Mouse (Mus musculus) hindbrain, embryonic 11.5 days (tissue): ENCODE data around the gene Tomm6. TPM values are rescaled to one million over a fixed set of nuclear protein-coding genes. Genes with fewer than 3 reads are reported as not detected.
A peak's percentile ranks its signal among the peaks of the same experiment; 100 is the strongest.

ENCODE experiments used
- ATAC-seq: fragments of 200-750 bp; cut with Nextera tagmentation; 2 replicates; pipeline ENCODE4 v1.8.0; 2017; ENCODE audit warnings: mild to moderate bottlenecking, moderate TSS enrichment, moderate library complexity; ENCODE audit not compliant: low FRiP score
- DNase-seq: peaks from one replicate; pipeline ENCODE4 v3.0.0-alpha.2; 2015; ENCODE audit warnings: low spot score
- H3K27ac ChIP-seq: fragments of 300-500 bp; sonication (generic); 2 replicates; pipeline ENCODE4 v1.5.1; 2014; ENCODE audit warnings: mild to moderate bottlenecking, low read depth, low read length
- H3K27me3 ChIP-seq: fragments of 300-500 bp; sonication (generic); 2 replicates; pipeline ENCODE4 v1.6.1; 2014; ENCODE audit warnings: mild to moderate bottlenecking, low read length, moderate library complexity, mixed read lengths; ENCODE audit not compliant: control insufficient read depth, insufficient read depth
- H3K36me3 ChIP-seq: fragments of 300-500 bp; sonication (generic); 2 replicates; pipeline ENCODE4 v1.6.1; 2014; ENCODE audit warnings: mild to moderate bottlenecking, low read length, moderate library complexity, mixed read lengths; ENCODE audit not compliant: control insufficient read depth, insufficient read depth
- H3K4me1 ChIP-seq: fragments of 300-500 bp; sonication (generic); replicated peaks from 2 replicates; pipeline ENCODE4 v1.6.1; 2014; ENCODE audit warnings: low read length, mixed read lengths; ENCODE audit not compliant: control insufficient read depth, insufficient read depth
- H3K4me2 ChIP-seq: fragments of 300-500 bp; sonication (generic); replicated peaks from 2 replicates; pipeline ENCODE4 v1.6.1; 2014; ENCODE audit warnings: mild to moderate bottlenecking, low read depth, low read length
- H3K4me3 ChIP-seq: fragments of 300-500 bp; sonication (generic); 2 replicates; pipeline ENCODE4 v1.5.1; 2014; ENCODE audit warnings: low read depth, low read length
- H3K9ac ChIP-seq: fragments of 300-500 bp; sonication (generic); 2 replicates; pipeline ENCODE4 v1.6.1; 2014; ENCODE audit warnings: low read depth, low read length
- H3K9me3 ChIP-seq: fragments of 300-500 bp; sonication (generic); 2 replicates; pipeline ENCODE4 v1.6.1; 2016; ENCODE audit warnings: low read length; ENCODE audit not compliant: control insufficient read depth
- WGBS: fragments of 180-500 bp; shearing (Covaris S2); extraction: QIAGEN DNeasy Blood & Tissue Kit; methylation state at CpG from one replicate; pipeline ENCODE4 v1.1.7; 2014; 5-methylcytosine and 5-hydroxymethylcytosine counted together
- polyA plus RNA-seq: library from polyadenylated mRNA; unstranded; fragments of >200 nt; fragmentation: Nextera tagmentation; extraction: Ambion mirVana; gene quantifications from 2 replicates; pipeline ENCODE4 v1.2.1, GENCODE M21; 2014

Gene Tomm6
- polyA plus RNA-seq, 1 experiment from 2014 or later = 375 TPM

DNA sequence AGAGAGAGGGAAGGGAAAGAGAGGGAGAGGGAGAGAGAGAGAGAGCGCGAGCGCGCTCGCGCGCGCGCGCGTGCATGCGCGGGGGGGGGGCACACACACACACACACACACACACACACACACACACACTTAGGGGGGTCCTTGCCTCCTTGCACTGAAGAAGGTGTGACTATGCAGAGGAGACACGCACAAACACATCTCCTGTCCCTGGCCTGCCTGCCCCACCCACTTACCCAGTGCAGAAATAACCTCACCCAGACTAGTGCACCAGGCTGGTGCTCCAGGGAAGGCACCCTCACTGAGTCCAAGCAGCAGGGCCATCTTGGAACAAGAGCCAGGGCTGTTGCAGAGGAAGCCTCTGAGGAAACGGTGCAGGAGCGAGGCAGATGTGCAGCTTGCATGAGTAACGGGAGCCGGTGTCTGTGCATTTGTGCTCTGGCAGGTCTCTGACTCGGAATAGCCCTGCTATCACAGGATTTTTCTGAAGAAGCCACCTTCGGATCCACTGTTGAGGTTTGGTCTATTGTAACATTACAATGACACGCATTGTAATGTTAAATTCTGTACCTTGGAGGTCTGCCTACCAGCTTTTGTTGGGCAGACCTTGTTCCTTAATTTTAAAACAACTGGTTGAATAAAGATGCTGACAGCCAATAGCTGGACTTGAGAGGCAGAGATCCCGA is 24.8 kb upstream of the Tomm6 start:
- ATAC-seq = no peak
- H3K9me3 ChIP-seq = no peaks in the 10 kb centered on the region
- H3K4me2 ChIP-seq = no peak overlapping the region
- no peak overlapping the region for H3K9ac ChIP-seq
- H3K4me3 ChIP-seq = no peak overlapping the region
- 50% methylated on average over 11 of the region's 22 CpGs for WGBS
- DNase-seq = no peak
- no peak overlapping the region for H3K27ac ChIP-seq
- no peaks in the 10 kb centered on the region for H3K36me3 ChIP-seq
- no peaks in the 10 kb centered on the region for H3K4me1 ChIP-seq
- no peaks in the 10 kb centered on the region for H3K27me3 ChIP-seq

GRCm38 (mm10) chr17:47711883-47712282 is 23.7 kb upstream of the Tomm6 start:
- no peak for DNase-seq
- 71% methylated on average over 6 of the region's 6 CpGs for WGBS

DNA sequence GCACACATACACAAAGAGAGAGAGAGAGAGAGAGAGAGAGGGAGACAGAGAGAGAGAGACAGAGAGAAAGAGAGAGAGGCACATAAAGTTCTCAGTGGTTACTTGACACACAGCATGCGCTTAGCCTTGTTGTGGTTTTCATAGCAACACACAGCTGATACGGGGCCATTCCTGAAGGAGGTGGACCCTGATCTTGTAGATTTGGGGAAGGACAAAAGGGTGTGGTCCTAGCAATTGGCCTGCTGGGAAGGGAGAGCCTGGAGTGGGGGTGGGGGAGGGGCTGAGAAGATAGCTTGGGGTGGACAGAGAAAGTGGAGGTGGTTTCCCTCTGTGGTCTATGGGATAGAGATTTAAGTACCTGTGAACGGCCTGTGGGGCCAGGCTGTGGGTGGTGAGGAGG is 21.9 kb upstream of the Tomm6 start:
- 80% methylated on average over 3 of the region's 3 CpGs for WGBS
- Histone ChIP-seq H3K36me3 (no peaks in the 10 kb centered on the region), H3K9me3 (no peaks in the 10 kb centered on the region), H3K4me2 (no peak overlapping the region), H3K27me3 (no peaks in the 10 kb centered on the region), H3K27ac (no peak overlapping the region), H3K4me1 (no peaks in the 10 kb centered on the region), H3K4me3 (no peak overlapping the region), H3K9ac (no peak overlapping the region)
- DNase-seq (no peak), ATAC-seq (no peak)

More at GRCm38 (mm10) chr17:47711883-47712282, 23.7 kb upstream of the Tomm6 start:
- H3K4me1 ChIP-seq = no peaks in the 10 kb centered on the region
- H3K9me3 ChIP-seq = no peaks in the 10 kb centered on the region
- no peak overlapping the region for H3K4me2 ChIP-seq
- no peaks in the 10 kb centered on the region for H3K27me3 ChIP-seq
- no peak overlapping the region for H3K4me3 ChIP-seq
- no peaks in the 10 kb centered on the region for H3K36me3 ChIP-seq
- ATAC-seq = no peak
- no peak overlapping the region for H3K27ac ChIP-seq
- no peak overlapping the region for H3K9ac ChIP-seq

- ATAC-seq (no peak), DNase-seq (no peak)
- Histone ChIP-seq H3K9ac (no peak overlapping the region), H3K36me3 (no peaks in the 10 kb centered on the region), H3K27ac (no peak overlapping the region), H3K4me3 (no peak overlapping the region), H3K4me2 (no peak overlapping the region), H3K4me1 (no peaks in the 10 kb centered on the region), H3K9me3 (no peaks in the 10 kb centered on the region), H3K27me3 (no peaks in the 10 kb centered on the region)
- 80% methylated on average over 4 of the region's 4 CpGs for WGBS
Observed at GRCm38 (mm10) chr17:47708972-47709371, 20.8 kb upstream of the Tomm6 start.

- Histone ChIP-seq H3K27me3 (peaks cover under 1% of the 10 kb centered on the region; the same call in 1 of the 2 replicates), H3K9me3 (no peaks in the 10 kb centered on the region), H3K4me3 (no peak overlapping the region), H3K27ac (no peak overlapping the region), H3K4me2 (no peak overlapping the region), H3K4me1 (no peaks in the 10 kb centered on the region; the same call in 1 of the 2 replicates), H3K36me3 (no peaks in the 10 kb centered on the region), H3K9ac (no peak overlapping the region)
- WGBS = 91% methylated on average over 3 of the region's 3 CpGs
- no peak for DNase-seq
- no peak for ATAC-seq
Observed at GRCm38 (mm10) chr17:47707961-47708360, 19.8 kb upstream of the Tomm6 start.

DNA sequence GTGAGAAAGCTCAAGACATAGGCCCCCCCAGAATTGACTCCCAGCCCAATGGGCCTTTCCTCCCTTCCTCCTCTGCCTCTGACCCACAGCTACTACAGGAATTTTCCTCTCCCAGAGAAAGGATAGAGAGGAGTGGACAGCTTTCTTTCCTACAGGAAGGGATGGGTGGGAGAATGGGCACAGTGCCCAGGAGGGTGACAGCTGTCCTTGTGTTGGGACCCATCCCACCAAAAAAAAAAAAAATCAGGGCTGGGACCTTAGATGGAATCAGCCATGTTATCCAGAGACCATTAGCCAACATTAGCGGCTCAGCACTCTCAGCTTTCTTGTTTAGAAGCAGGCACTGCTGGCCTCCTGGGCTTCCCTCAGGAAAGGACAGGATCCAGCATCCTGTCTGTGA is 18.0 kb upstream of the Tomm6 start:
- no peak for ATAC-seq
- H3K4me1 ChIP-seq = no peaks in the 10 kb centered on the region; the same call in 1 of the 2 replicates
- no peak overlapping the region for H3K4me2 ChIP-seq
- H3K4me3 ChIP-seq = no peak overlapping the region
- DNase-seq = no peak
- H3K27ac ChIP-seq = no peak overlapping the region
- 0 out of 2 replicates have a peak, but pooled peaks cover 2% of the 10 kb centered on the region for H3K36me3 ChIP-seq
- H3K9ac ChIP-seq = no peak overlapping the region
- H3K9me3 ChIP-seq = no peaks in the 10 kb centered on the region
- peaks cover 2% of the 10 kb centered on the region; the same call in 1 of the 2 replicates for H3K27me3 ChIP-seq
- WGBS = 76% methylated on average over 1 of the region's 1 CpGs

GRCm38 (mm10) chr17:47704692-47705091 is 16.5 kb upstream of the Tomm6 start:
- no peak overlapping the region for H3K4me2 ChIP-seq
- no peaks in the 10 kb centered on the region; the same call in 1 of the 2 replicates for H3K4me1 ChIP-seq
- WGBS = 71% methylated on average over 4 of the region's 4 CpGs
- no peak overlapping the region for H3K9ac ChIP-seq
- H3K4me3 ChIP-seq = no peak overlapping the region
- DNase-seq = no peak
- H3K9me3 ChIP-seq = no peaks in the 10 kb centered on the region
- peaks cover 2% of the 10 kb centered on the region; the same call in 1 of the 2 replicates for H3K27me3 ChIP-seq
- no peak overlapping the region for H3K27ac ChIP-seq
- ATAC-seq = no peak
- H3K36me3 ChIP-seq = 0 out of 2 replicates have a peak, but pooled peaks cover 2% of the 10 kb centered on the region

DNA sequence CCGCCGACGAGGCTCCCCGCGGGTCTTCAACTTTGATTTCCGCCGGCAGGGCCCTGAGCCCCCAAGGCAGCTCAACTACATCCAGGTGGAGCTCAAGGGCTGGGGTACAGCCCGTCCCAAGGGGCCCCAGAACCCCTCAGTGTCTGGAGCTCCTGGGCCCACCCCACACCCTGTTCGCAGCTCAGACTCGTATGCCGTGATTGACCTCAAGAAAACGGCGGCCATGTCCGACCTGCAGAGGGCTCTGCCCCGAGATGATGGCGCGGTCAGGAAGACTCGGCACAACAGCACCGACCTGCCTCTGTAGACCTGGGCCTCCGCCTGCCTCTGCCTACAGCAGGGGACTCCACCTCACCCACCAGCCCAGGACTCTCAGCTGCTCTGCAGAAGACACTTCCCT is 15.4 kb upstream of the Tomm6 start:
- Histone ChIP-seq H3K4me3 (no peak overlapping the region), H3K9me3 (no peaks in the 10 kb centered on the region), H3K9ac (no peak overlapping the region), H3K27me3 (peaks cover 2% of the 10 kb centered on the region; the same call in 1 of the 2 replicates), H3K4me1 (no peaks in the 10 kb centered on the region; the same call in 1 of the 2 replicates), H3K4me2 (no peak overlapping the region), H3K36me3 (0 out of 2 replicates have a peak, but pooled peaks cover 2% of the 10 kb centered on the region), H3K27ac (no peak overlapping the region)
- DNase-seq (peak; percentile 12), ATAC-seq (no peak)
- WGBS = 24% methylated on average over 20 of the region's 20 CpGs
